Mouse (Mus musculus) heart, postnatal 0 days (tissue): Measurements from ENCODE around the gene Dnm3.

Experiments
- CTCF ChIP-seq: IDR thresholded peaks from 2 replicates; pipeline ENCODE4 v1.5.1; 2016; ENCODE audit warnings: antibody characterized with exemption, control low read depth, low read depth
- EP300 ChIP-seq: IDR thresholded peaks from 2 replicates; pipeline ENCODE4 v1.6.1; 2016; ENCODE audit warnings: antibody characterized with exemption, low read depth

DNA sequence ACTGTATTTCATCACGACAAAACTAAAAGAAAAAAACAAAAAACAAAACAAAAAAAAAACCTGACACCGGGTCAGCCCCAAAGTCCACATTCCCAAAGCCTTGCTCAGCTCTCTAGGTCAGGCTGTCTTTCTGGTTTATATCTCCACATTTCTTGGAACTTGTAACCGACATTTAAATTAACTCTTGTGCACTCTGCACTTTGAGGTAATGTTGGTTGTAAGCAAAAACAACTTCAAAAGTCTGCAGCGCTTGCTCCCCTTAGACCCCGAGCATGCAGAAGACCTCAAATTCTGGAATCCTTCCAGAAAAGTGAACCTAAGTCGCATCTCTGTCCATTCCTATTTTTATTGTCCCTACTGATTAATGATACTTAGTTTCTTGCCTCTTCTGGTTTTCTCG is 297.4 kb downstream of the Dnm3 start:
- TF ChIP-seq CTCF, result no peak
- TF ChIP-seq EP300, result no peak
